Mouse (Mus musculus): ENCODE data around the gene Ogg1.

- TF ChIP-seq POLR2A (IDR thresholded peaks at IDR 0.05; ENCODE audit: insufficient read depth, low read depth, low read length) (no peak), CTCF (IDR thresholded peaks at IDR 0.05) (no peak)
Observed at GRCm38 (mm10) chr6:113334216-113334615, 7.4 kb downstream of the Ogg1 start.
